Mouse (Mus musculus): ENCODE data around the gene Zfp740.
"Not testable (repeated sequence)": the region's sequence is repeated elsewhere in the genome, so short reads cannot be mapped to it uniquely, and the experiment has no call there.

DNA sequence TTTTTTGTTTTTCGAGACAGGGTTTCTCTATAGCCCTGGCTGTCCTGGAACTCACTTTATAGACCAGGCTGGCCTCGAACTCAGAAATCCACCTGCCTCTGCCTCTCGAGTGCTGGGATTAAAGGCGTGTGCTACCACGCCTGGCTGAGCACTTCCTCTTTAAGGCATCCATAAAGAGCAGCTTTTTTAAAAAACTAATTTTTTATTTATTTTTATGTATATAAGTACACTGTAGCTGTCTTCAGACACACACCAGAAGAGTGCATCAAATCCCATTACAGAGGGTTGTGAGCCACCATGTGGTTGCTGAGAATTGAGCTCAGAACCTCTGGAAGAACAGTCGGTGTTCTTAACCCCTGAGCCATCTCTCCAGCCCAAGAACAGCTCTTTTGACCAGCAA lies 22.6 kb downstream of the Zfp740 start:
- TF ChIP-seq CTCF (IDR thresholded peaks at IDR 0.05; ENCODE audit: borderline replicate concordance, insufficient read depth, low read depth, low read length); POLR2A (IDR thresholded peaks at IDR 0.05; ENCODE audit: borderline replicate concordance, insufficient read depth, low read length): not testable (repeated sequence)

Measured in cerebellum, adult 2 months (tissue).